Mouse (Mus musculus) liver, embryonic 11.5 days (tissue): ENCODE measurements around the gene Ralb. TPM values are rescaled to one million over a fixed set of nuclear protein-coding genes. Genes with fewer than 3 reads are reported as not detected.

Experiments
- ATAC-seq: fragments of 200-750 bp; cut with Nextera tagmentation; replicated peaks from 2 replicates; pipeline ENCODE4 v1.8.0; 2017; ENCODE audit warnings: moderate number of reproducible peaks, mild to moderate bottlenecking, moderate TSS enrichment, moderate library complexity; ENCODE audit not compliant: low FRiP score
- DNase-seq: peaks from one replicate; pipeline ENCODE4 v3.0.0-alpha.2; 2017; ENCODE audit warnings: low spot score
- H3K27ac ChIP-seq: fragments of 300-500 bp; sonication (generic); 2 replicates; pipeline ENCODE4 v1.5.1; 2014; ENCODE audit warnings: mild to moderate bottlenecking, low read depth, low read length, control low read depth
- H3K27me3 ChIP-seq: fragments of 300-500 bp; sonication (generic); replicated peaks from 2 replicates; pipeline ENCODE4 v1.6.1; 2014; ENCODE audit warnings: low read length, mixed read lengths; ENCODE audit not compliant: control insufficient read depth, insufficient read depth
- H3K36me3 ChIP-seq: fragments of 300-500 bp; sonication (generic); 2 replicates; pipeline ENCODE4 v1.6.1; 2014; ENCODE audit warnings: mild to moderate bottlenecking, low read length, moderate library complexity, mixed read lengths; ENCODE audit not compliant: control insufficient read depth, insufficient read depth
- H3K4me1 ChIP-seq: fragments of 300-500 bp; sonication (generic); replicated peaks from 2 replicates; pipeline ENCODE4 v1.6.1; 2014; ENCODE audit warnings: low read length, mixed read lengths; ENCODE audit not compliant: control insufficient read depth, insufficient read depth
- H3K4me2 ChIP-seq: fragments of 300-500 bp; sonication (generic); 2 replicates; pipeline ENCODE4 v1.6.1; 2014; ENCODE audit warnings: mild to moderate bottlenecking, control low read depth, moderate library complexity
- H3K4me3 ChIP-seq: fragments of 300-500 bp; sonication (generic); 2 replicates; pipeline ENCODE4 v1.5.1; 2014; ENCODE audit warnings: low read depth, low read length, control low read depth
- H3K9ac ChIP-seq: fragments of 300-500 bp; sonication (generic); 2 replicates; pipeline ENCODE4 v1.6.1; 2014; ENCODE audit warnings: low read depth, low read length, control low read depth
- H3K9me3 ChIP-seq: fragments of 300-500 bp; sonication (generic); 2 replicates; pipeline ENCODE4 v1.6.1; 2016; ENCODE audit warnings: low read length, inconsistent platforms, mixed read lengths; ENCODE audit not compliant: control insufficient read depth
- WGBS: fragments of 180-500 bp; shearing (Covaris S2); extraction: QIAGEN DNeasy Blood & Tissue Kit; methylation state at CpG from one replicate; pipeline ENCODE4 v1.1.7; 2014; 5-methylcytosine and 5-hydroxymethylcytosine counted together
- polyA plus RNA-seq: library from polyadenylated mRNA; unstranded; fragments of >200 nt; fragmentation: Nextera tagmentation; extraction: Ambion mirVana; gene quantifications from 2 replicates; pipeline ENCODE4 v1.2.1, GENCODE M21; 2014

The Ralb gene
- polyA plus RNA-seq, 1 experiment from 2014 or later, result 92.1 TPM

- Histone ChIP-seq H3K9ac (peak within 1 kb of the TSS; percentile 34; the same call in 1 of the 2 replicates), H3K9me3 (no peaks in the 10 kb centered on the region), H3K4me1 (peaks cover 6% of the 10 kb centered on the region; the same call in 1 of the 2 replicates), H3K27ac (no peak within 1 kb of the TSS), H3K4me3 (peak within 1 kb of the TSS; percentile 60), H3K27me3 (peaks cover 81% of the 10 kb centered on the region), H3K36me3 (no peaks in the 10 kb centered on the region), H3K4me2 (peak within 1 kb of the TSS; percentile 86)
- peak; percentile 13; the same call in 1 of the 2 replicates for ATAC-seq
- peak; percentile 58 for DNase-seq
- WGBS, result under 1% methylated on average over 74 of the region's 92 CpGs
Measured at GRCm38 (mm10) chr1:119421576-119422421, 82.8 kb downstream of the Ralb start, which contains the start of gene Inhbb. TSS of gene Inhbb (minus strand) at chr1:119422248.

GRCm38 (mm10) chr1:119420984-119421575 is 83.5 kb downstream of the Ralb start:
- Histone ChIP-seq H3K9me3 (no peaks in the 10 kb centered on the region), H3K9ac (peak overlapping the region; percentile 34; the same call in 1 of the 2 replicates), H3K36me3 (no peaks in the 10 kb centered on the region), H3K4me3 (peak overlapping the region; percentile 60), H3K27ac (no peak overlapping the region), H3K4me1 (peaks cover 6% of the 10 kb centered on the region; the same call in 1 of the 2 replicates), H3K27me3 (peaks cover 84% of the 10 kb centered on the region), H3K4me2 (peak overlapping the region; percentile 86)
- peak; percentile 44 for ATAC-seq
- WGBS, result under 1% methylated on average over 38 of the region's 78 CpGs
- DNase-seq, result peak; percentile 56

Other genes with a start within 250 kb of the Ralb start
- gene Inhbb, start 82.5 kb downstream of the Ralb start, polyA plus RNA-seq, result 0.06 and 0.11 TPM in 2 replicates
- 17.6 and 21.7 TPM in 2 replicates for gene Tmem185b, start 21.4 kb upstream of the Ralb start, polyA plus RNA-seq
- 26.2 and 29.0 TPM in 2 replicates for gene Epb41l5, start 144.2 kb upstream of the Ralb start, polyA plus RNA-seq